Mouse (Mus musculus) left cerebral cortex, adult 8-10 months (tissue): Measurements from ENCODE around the gene Rbm5. TPM values are rescaled to one million over a fixed set of nuclear protein-coding genes. Genes with fewer than 3 reads are reported as not detected.

ENCODE experiments used
- DNase-seq, 2 experiments: peaks; one replicate each; pipeline ENCODE4 v3.0.0; 2022; ENCODE audit warnings: low spot score in 2 of 2
- total RNA-seq, 4 experiments: library from RNA; stranded (reverse); gene quantifications; 2 replicates each; pipeline ENCODE4 v1.2.4; 2022

The Rbm5 gene
- total RNA-seq, 4 experiments from 2014 or later: 117 to 136 (median 126) TPM

- DNase-seq: peak; percentile 58 to 82
Measured at GRCm38 (mm10) chr9:107701594-107701993, 69.2 kb downstream of the Rbm5 start.

DNA sequence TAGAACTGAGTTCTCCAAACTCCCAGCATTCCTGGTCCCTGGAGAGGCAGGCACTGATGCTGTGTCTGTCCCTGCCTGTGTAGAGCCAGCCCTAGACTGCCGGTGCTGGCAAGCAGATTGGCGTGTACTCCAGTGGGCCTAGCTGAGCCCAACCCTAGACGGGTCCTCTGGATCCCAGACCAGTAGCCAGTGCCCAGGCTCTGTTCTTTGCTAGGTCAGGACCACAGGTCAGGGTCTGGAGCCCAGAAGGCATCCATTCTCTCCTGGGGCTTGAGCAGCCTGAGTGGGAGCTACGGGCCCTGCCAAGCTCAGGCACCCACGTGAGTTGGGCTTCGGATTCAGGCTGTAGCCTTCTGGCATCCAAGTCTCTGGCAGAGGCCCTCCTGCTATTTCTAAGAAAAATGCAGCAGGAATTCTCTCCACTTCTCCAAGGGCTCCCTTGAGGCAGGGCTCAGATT is 70.7 kb downstream of the Rbm5 start:
- peak; percentile 28 to 79 for DNase-seq

GRCm38 (mm10) chr9:107699376-107699980 is 71.3 kb downstream of the Rbm5 start:
- no peak for DNase-seq

- DNase-seq: no peak
Measured at GRCm38 (mm10) chr9:107698611-107699190, 72.1 kb downstream of the Rbm5 start.

- no peak for DNase-seq
Measured at GRCm38 (mm10) chr9:107697811-107698521, 72.8 kb downstream of the Rbm5 start.

- no peak for DNase-seq
Measured at GRCm38 (mm10) chr9:107696845-107697610, 73.8 kb downstream of the Rbm5 start.

GRCm38 (mm10) chr9:107696106-107696479 is 74.7 kb downstream of the Rbm5 start:
- no peak for DNase-seq

DNA sequence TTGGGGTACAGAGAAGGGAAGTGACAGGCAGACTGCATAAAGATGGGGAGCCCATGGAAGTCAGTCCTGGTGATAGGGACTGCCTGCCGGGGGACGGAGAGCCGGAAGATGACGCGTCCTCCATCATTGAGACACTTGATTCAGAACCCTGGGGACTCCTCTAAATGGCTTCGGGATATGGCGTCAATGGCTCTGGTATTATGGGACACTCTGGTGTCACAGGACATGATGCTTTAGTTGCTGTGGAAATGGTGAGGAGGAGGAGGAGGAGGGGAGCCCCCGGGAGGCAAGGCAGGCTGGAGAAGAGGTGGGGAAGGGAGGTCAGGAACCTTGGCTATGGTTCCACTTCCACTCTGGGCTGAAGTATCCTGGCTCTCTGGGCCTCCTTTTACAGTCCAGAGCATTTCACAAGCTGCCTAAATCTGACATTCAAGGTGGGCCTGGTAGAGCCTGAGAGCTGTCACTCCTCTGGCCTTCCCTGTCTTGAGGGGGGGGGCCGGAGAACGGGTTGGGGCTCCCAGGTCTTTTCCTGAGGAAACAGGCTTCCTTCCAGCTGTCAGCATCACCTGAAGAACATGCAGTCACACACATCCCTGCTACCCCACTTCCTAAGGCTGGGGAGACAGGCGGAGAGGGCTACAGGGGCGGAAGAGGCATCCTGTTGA is 75.2 kb downstream of the Rbm5 start:
- DNase-seq: no peak

DNA sequence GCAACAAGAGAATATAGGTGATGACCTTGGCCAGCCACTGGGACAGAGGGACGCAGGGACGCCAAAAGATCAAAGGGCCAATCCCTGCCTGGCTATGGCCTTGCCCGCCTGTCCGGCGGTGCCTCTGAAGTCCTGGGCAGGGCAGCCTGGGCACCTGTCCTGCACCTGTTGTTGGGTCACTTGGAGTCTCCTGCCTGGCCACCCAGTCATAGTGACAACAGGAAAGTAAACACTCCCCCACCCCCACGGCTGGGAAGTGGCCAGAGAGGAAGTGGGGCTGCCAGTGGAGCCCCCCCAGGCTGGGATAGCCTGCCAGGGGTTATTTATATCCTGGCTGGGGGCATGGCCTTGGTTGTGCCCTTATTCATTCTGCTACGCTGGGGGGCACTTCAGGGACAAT is 76.2 kb downstream of the Rbm5 start:
- DNase-seq: no peak

DNA sequence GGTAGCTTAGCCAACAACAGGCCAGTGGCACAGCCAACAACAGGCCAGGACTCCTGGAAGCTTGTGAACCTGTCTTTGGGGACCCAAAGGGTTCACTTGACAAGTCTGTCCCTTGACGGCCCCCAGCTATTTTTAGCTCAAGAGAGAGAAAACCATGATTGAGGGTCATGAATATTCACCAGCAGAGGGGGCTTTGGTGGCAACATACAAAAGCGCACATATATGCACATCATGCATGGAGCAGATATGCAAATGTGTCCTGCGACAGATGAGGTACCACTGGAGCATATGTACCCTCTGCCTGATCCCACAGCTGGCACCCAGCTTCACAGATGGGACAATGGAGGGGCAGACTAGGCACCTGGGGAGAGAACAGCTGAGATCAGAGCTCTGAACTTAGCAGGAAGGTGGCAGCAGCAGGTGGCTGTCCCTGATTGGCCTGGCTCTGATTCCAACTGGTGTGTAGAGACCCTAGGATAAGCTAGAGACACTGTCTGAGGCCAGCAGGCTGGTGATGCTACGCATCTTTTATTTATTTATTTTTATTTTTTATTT is 77.3 kb downstream of the Rbm5 start:
- no peak for DNase-seq

DNA sequence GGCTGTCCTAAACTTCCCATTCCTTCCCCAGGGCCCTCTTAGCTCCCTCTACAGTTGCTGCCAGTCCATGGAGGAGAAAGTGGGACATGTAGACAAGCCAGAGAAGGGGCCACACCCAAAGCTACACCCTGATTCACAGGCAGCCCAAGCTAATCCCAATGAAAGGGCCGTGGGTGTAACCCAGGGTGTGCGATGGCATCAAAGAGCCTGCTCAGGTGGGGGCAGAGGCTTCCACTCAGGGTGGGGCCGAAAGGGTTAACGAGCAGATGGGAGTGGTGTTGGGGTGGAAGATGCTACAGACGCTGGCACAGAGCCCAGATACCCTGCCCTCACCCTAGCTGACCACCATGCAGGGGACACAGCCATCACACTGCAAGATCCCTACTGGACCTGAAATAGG is 78.0 kb downstream of the Rbm5 start:
- DNase-seq: no peak

- no peak for DNase-seq
Measured at GRCm38 (mm10) chr9:107690391-107690790, 80.4 kb downstream of the Rbm5 start.

Other genes starting within 250 kb of the Rbm5 start
- gene Tmem115, start 237.1 kb downstream of the Rbm5 start, total RNA-seq: 10 to 100 TPM; 36.2 to 37.2 (median 36.9) TPM
- gene Cyb561d2, start 228.8 kb downstream of the Rbm5 start, total RNA-seq: 10 to 100 TPM; 16.3 to 20.6 (median 19.2) TPM
- 10 to 100 TPM; 40.8 to 42.3 (median 41.8) TPM for gene Nprl2, start 228.8 kb downstream of the Rbm5 start, total RNA-seq
- 1 to 10 TPM; 5.1 to 8.3 (median 6.3) TPM for gene Zmynd10, start 223.7 kb downstream of the Rbm5 start, total RNA-seq
- 10 to 100 TPM; 15.8 to 18.5 (median 16.9) TPM for gene Rassf1, start 219.4 kb downstream of the Rbm5 start, total RNA-seq
- gene Tusc2, start 207.7 kb downstream of the Rbm5 start, total RNA-seq: 10 to 100 TPM; 90.7 to 97.1 (median 92.8) TPM
- 10 to 100 TPM; 13.0 to 18.0 (median 15.4) TPM for gene Hyal2, start 203.1 kb downstream of the Rbm5 start, total RNA-seq
- 1 to 10 TPM; 4.9 to 9.5 (median 6.8) TPM for gene Hyal1, start 194.1 kb downstream of the Rbm5 start, total RNA-seq
- gene Naa80, start 192.1 kb downstream of the Rbm5 start, total RNA-seq: 10 to 100 TPM in 3 of 4 experiments, 1 to 10 TPM in 1; 9.1 to 17.4 (median 13.3) TPM
- 1 to 10 TPM; 1.0 to 1.7 (median 1.1) TPM for gene Hyal3, start 190.2 kb downstream of the Rbm5 start, total RNA-seq
- 10 to 100 TPM; 11.3 to 15.5 (median 15.3) TPM for gene Ifrd2, start 183.4 kb downstream of the Rbm5 start, total RNA-seq
- gene Sema3b, start 161.8 kb downstream of the Rbm5 start, total RNA-seq: 1 to 10 TPM; 5.1 to 5.9 (median 5.3) TPM
- 100 to 1,000 TPM; 239 to 252 (median 247) TPM for gene Gnai2, start 135.6 kb downstream of the Rbm5 start, total RNA-seq
- 10 to 100 TPM; 82.5 to 94.5 (median 86.9) TPM for gene Slc38a3, start 101.5 kb downstream of the Rbm5 start, total RNA-seq
- 1 to 10 TPM in 1 of 4 experiments, under 1 TPM in 3; 0.32 to 1.0 (median 0.62) TPM for gene Gnat1, start 91.3 kb downstream of the Rbm5 start, total RNA-seq
- 10 to 100 TPM; 14.5 to 17.6 (median 16.0) TPM for gene Sema3f, start 60.5 kb downstream of the Rbm5 start, total RNA-seq
- 10 to 100 TPM; 56.0 to 69.3 (median 59.4) TPM for gene Rbm6, start 102.2 kb upstream of the Rbm5 start, total RNA-seq
- gene Mon1a, start 117.2 kb upstream of the Rbm5 start, total RNA-seq: 10 to 100 TPM; 23.7 to 27.5 (median 26.1) TPM
- gene Mst1r, start 135.9 kb upstream of the Rbm5 start, total RNA-seq: 1 to 10 TPM in 2 of 4 experiments, under 1 TPM in 2; 0.72 to 1.7 (median 1.0) TPM
- not detected for gene Actl11, start 157.5 kb upstream of the Rbm5 start, total RNA-seq
- 100 to 1,000 TPM; 372 to 403 (median 398) TPM for gene Camkv, start 164.7 kb upstream of the Rbm5 start, total RNA-seq
- gene Traip, start 179.1 kb upstream of the Rbm5 start, total RNA-seq: 10 to 100 TPM in 3 of 4 experiments, 1 to 10 TPM in 1; 8.6 to 11.9 (median 11.3) TPM
- 1 to 10 TPM; 6.1 to 8.4 (median 6.7) TPM for gene Uba7, start 204.5 kb upstream of the Rbm5 start, total RNA-seq
- gene Gm20661, start 212.1 kb upstream of the Rbm5 start, total RNA-seq: under 1 TPM in 2 of 4 experiments, not detected in 2; 0.30 to 0.73 TPM
- gene Inka1, start 214.9 kb upstream of the Rbm5 start, total RNA-seq: 1 to 10 TPM; 3.9 to 6.8 (median 5.2) TPM
- 1 to 10 TPM; 2.5 to 3.9 (median 3.2) TPM for gene Cdhr4, start 221.5 kb upstream of the Rbm5 start, total RNA-seq
- gene Gm20662, start 225.4 kb upstream of the Rbm5 start, total RNA-seq: 1 to 10 TPM; 1.8 to 4.8 (median 4.3) TPM
- 100 to 1,000 TPM; 187 to 219 (median 207) TPM for gene Ip6k1, start 231.5 kb upstream of the Rbm5 start, total RNA-seq